Mouse (Mus musculus) small intestine, adult 2 months (tissue): ENCODE data around the gene Ppp1r16b.

Experiments used
- CTCF ChIP-seq: fragments of 200-500 bp; IDR thresholded peaks from 2 replicates; pipeline ENCODE4 v1.5.1; 2012; ENCODE audit warnings: low read depth, mild to moderate bottlenecking, control low read depth, inconsistent platforms, low read length, moderate library complexity, mixed read lengths; ENCODE audit not compliant: insufficient replicate concordance, insufficient read length; ENCODE audit errors: extremely low read depth
- POLR2A ChIP-seq: fragments of 200-500 bp; IDR thresholded peaks from 2 replicates; pipeline ENCODE4 v1.6.1; 2012; ENCODE audit warnings: low read depth, mild to moderate bottlenecking, control low read depth, inconsistent platforms, low read length, moderate library complexity

GRCm38 (mm10) chr2:158746164-158746563, 81.0 kb downstream of the Ppp1r16b start:
- TF ChIP-seq POLR2A: no peak
- no peak for TF ChIP-seq CTCF
